Mouse (Mus musculus): Measurements from ENCODE around the gene Ddo. TPM values are rescaled to one million over a fixed set of nuclear protein-coding genes. Genes with fewer than 3 reads are reported as not detected.

Gene Ddo
- total RNA-seq (2021), result 10 to 100 TPM; 22.3 to 25.7 TPM
- long read RNA-seq, experiment 1, transcript Ddo-201 (5 exons, 3,000 nt), result major isoform, 41 of 51 reads
- long read RNA-seq, experiment 1, partial matches to known transcripts, result 6 of 51 reads
- long read RNA-seq, experiment 1, other reads (novel, unspliced or antisense), result 3 of 51 reads
- long read RNA-seq, experiment 2, transcript Ddo-201 (5 exons, 3,000 nt), result major isoform, 21 of 33 reads
- long read RNA-seq, experiment 2, partial matches to known transcripts, result 6 of 33 reads
- long read RNA-seq, experiment 2, other reads (novel, unspliced or antisense), result 5 of 33 reads

DNA sequence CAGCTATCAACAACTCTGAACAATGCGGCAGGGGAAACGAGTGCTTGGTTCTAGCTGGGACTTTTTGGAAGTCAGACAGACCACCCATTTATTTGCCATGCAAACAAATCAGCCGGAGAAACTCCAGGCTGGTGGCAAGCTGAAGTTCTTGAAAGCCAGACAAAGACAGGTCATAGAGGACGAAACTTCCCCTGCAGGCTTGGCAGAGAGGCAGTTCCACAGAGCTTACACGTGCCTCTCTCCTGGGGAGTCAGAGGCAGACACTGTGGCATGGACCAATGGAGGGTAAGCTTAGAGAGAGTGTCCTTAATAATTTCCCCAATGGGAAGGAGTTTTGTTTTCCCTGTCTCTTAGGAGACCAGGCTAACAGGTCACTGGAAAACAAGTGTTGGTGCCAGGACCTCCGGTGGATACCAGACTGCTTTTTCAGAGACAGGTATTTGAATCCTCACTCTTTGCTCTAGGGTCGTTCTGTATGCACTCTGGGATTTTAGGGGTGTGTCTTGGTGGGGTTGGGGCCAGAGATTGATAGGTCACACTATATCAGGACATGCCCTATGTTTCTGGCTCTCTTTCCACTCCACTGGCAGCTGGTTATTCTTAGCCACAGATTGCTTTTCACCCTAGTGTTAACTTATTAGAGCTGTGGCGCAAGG lies at the start of gene Ddo:
Gene Ddo, plus strand, starts transcription at position 356 of the 656 bp plus-strand sequence.
- peak; percentile 23 for DNase-seq

GRCm38 (mm10) chr10:40583584-40584255 lies 46.1 kb upstream of the Ddo start:
- DNase-seq, result no peak

DNA sequence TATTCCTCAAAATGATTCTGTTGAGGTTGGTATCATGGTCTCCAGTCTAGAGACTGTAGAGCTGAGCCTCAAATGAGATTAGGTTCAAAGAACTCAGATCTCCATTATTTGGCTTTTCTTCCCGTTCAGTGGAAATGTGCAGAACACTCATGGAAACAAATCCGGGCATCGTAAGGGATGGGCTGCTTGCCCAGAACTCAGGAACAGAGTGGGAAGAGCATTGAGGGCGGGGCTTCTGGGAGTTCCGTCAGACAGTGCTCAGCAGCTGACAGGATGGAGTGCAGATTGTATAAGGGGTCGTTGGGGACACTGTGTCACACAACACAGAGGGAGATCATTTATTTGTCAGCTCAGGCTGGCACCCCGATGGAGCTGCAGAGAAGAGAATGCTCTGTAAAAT lies 37.6 kb upstream of the Ddo start:
- no peak for DNase-seq

DNA sequence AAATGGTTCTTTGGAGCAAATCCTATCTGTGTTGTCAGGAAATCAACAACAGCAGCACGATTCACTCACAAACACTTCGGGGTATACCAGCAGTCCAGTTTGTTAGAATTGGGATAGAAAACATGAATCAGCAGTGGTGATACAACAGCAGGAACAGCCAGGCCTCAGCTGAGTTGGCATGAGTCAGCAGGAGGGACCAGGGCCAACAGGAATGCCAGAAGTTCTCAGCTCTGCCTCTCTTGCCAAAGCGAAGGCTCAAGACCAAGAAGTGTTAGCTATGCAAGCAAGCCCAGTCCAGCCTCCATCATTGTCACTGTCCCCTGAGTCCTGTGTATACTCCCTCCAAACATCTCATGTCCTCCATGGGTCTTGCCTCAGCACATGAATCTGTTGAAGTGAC lies 32.6 kb upstream of the Ddo start:
- DNase-seq, result peak; percentile 15

- no peak for DNase-seq
These were observed 25.0 kb upstream of the Ddo start for GRCm38 (mm10) chr10:40604706-40605394.

DNA sequence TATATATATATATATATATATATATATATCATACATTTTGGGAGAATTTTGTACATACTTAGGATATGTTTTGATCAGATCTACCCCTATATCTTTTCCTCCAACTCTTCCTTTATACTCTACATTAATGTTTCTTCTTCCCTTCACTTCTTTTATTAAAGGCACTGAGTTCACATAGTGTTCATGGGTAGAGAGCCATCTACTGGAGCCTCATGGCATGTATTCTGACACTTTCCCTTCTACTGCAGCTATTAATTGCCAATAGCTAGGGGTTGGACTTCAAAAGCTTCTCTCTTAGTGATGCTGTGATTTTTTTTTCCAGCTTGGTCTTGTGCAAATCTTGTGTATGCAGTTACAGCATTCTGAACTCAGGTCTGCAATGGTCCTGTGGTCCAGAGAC lies 11.8 kb upstream of the Ddo start:
- DNase-seq, result no peak

- DNase-seq, result no peak
These were observed 10.1 kb upstream of the Ddo start for GRCm38 (mm10) chr10:40619760-40620159.

DNA sequence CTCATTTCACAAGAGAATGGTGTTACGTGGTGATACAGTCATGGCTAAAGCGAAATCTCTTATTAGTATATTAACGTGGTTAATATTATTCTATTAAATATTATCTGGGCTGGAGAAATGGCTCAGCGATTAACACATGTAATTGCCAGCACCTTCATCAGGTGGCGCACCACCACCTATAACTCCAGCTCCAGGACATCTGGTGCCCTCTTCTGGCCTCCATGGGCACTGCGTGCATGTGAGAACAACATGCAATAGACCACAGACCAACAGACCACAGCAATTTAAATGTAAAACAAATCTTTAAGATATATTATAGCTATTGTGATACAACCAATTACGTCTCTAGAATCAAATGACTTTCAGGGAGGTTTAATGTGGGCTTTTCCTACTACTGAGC lies 671 bp upstream of the Ddo start:
- peak; percentile 53 for DNase-seq

DNA sequence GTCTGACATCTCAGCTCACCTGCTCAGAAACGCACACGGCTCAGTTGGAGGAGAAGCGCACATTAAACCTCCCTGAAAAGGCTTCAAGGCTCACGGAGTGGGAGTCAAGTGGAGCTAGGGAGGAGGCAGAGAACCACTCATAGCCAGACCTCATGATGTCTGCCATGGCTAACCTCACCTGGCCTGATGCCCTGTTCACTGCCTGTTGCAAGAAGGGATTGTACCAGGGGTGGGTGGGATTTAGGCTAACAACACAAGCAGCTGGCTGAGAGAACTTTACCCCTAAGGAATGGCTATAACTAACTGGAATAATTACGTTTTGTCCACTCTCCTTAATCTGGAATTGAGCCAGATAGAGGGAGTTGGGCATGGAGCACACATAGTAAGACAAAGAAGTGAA lies 646 bp downstream of the Ddo start:
- peak; percentile 36 for DNase-seq

- DNase-seq, result no peak
These were observed 1.1 kb downstream of the Ddo start for GRCm38 (mm10) chr10:40630961-40631360.

- no peak for DNase-seq
These were observed 2.3 kb downstream of the Ddo start for GRCm38 (mm10) chr10:40632087-40632486.

DNA sequence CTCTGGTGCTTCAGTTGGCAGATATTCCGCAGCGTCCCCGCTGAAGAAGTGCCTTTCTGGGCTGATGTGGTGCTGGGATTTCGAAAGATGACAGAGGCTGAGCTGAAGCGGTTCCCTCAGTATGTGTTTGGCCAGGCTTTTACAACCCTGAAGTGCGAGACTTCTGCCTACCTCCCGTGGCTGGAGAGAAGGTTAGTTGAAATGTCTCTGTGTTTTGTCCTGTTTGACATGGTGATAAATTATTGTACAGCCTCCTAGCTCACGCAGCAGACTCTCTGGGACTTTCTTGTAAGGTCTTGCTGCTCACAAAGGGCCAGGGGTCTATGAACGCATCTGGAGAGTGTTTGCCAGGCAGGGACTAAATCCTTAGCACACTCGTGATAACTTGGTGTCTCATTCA lies 7.5 kb downstream of the Ddo start:
- DNase-seq, result no peak

- DNase-seq, result no peak
These were observed 8.5 kb downstream of the Ddo start for GRCm38 (mm10) chr10:40638276-40638675.

DNA sequence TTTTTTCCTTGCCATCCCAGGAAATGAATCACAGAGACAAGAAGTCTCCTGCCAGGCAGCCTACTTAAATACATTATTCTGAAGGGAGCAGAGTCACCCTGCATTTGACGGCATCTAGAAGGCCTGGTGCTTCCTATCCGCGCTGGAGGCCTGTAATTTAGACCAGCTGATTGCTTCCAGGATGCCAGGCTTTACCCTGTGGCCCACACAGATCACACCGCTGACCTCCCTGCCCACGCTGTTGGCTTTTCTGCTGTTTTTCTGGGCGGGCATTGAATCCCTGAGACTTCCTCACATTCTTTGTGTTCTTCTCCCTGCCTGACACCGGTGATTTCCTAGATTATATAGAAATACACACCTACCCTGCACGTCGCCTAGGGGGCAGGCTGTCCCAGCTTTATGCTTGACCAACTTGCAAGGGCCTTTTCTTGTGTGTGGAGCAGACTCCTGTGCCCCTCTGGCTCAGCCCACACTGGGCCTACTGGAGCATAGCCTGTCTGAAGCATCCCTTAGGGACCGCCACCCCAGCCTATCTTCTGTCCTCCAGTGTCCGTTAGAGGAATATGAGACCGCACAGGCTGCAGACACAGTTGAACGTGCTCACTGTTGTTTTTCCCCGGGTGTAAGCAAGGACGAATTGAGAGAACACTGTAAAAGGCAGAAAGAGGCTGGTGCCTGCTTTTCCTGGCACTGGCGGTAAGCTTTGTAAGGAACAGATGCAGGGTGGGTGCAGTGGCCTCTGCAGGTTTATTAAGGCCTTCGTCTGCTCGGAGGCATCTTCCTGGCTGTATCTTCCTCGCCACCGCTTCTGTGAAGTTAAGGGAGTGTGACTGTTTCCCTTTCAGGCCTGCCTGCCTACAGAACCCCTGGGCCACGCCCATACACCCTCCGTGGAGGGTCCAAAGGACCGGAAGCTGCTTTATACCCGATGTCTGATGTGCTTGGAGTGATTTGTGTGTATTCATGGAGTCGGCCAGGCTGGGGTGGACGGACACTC lies 9.3 kb downstream of the Ddo start:
- DNase-seq, result no peak

DNA sequence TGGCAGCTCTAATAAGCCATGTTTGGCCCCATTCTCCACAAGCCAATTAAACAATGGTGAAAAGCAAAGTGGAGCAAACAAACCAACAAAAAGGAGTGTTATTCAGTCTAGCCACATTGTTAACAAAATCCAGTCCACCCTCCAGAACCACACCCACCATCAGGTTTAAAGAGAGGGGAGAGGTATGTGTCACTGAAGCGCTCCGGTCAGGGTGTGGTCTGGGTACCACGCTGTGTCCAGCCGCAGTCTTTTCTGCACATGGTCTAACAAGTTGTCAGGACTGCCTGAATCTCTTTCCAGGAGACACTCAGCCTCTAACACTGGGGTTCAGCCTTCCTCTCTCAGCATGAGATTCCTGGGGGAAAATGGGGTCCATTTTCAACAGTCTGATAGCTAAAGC lies 10.6 kb downstream of the Ddo start:
- no peak for DNase-seq

GRCm38 (mm10) chr10:40641901-40642300 lies 12.1 kb downstream of the Ddo start:
- DNase-seq, result no peak

GRCm38 (mm10) chr10:40643126-40643525 lies 13.3 kb downstream of the Ddo start:
- DNase-seq, result no peak

GRCm38 (mm10) chr10:40644456-40644855 lies 14.6 kb downstream of the Ddo start:
- no peak for DNase-seq

DNA sequence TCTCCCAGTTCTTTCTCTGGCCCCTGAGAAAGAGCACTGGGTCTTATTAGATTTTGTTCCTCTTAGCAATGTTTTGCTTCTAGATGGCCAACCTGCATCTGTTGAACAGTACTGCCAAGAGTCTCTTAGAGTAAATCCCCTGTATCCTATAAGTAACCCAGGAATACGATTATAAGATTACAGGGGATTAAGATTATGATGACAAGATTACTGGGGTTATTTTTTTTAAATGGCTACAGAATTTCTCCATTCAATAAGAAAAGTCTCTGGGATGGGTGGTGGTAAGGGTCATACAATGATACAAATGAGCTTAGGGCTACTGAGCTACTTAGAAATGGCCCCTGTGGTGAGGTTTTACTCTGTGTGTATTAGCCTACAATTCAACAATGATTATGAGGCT lies 15.5 kb downstream of the Ddo start:
- DNase-seq, result no peak

GRCm38 (mm10) chr10:40648776-40649175 lies 19.0 kb downstream of the Ddo start:
- DNase-seq, result no peak

DNA sequence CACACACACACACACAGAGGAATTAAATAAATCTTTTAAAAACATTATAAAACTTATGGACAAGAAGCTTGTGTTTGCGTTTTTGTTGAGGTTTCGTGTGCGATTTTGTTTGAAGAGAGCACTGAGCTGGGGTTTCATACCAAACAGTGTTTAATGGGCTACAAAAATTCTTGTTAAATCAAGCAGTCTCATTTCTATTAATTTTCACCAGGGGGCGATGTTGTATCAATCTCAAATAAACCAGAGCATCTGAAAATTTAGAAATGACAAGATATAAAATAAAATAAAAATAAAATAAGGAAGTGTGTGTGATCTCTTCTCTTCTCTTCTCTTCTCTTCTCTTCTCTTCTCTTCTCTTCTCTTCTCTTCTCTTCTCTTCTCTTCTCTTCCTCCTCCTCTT lies 19.8 kb downstream of the Ddo start:
- no peak for DNase-seq

- DNase-seq, result no peak
These were observed 21.9 kb downstream of the Ddo start for GRCm38 (mm10) chr10:40651676-40652075.

All from gastrocnemius, postnatal 10 days (tissue).